Mouse (Mus musculus): Measurements from ENCODE around the gene Tm9sf1.

DNA sequence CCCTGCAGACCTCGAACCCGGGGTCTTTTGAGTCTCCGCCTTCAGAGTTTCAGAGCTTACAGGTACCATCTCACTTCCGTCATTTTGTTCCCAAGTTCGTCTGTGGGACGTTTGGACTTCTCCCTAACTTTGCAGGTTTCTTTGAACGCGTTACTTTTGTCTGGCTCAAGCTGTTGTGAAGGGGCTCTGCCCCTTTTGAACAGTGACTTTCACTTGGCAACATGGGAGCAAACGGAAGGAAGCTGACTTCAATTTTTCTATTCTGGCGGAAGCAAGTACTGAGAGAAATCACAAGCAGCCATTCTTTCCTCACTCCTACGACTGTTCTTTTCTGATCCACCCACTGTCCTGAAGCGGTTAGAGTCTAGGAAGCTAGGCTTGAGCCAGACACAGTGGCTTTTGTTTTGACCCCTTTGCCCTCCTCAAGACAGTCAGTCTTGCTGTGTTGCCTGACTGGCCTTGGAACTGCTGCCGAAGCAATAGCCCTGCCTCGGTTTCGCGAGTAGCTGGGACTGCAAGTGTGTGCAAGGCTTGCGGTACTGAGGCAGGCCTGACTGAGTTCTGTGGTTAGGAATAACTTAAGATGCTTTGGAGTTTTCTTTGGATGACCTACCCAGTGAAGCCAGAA lies 769 bp upstream of the Tm9sf1 start:
- TF ChIP-seq CTCF (conservative IDR thresholded peaks at IDR 0.05; ENCODE audit: insufficient read depth, insufficient read length, low read depth, low read length) (no peak), POLR2A (IDR thresholded peaks at IDR 0.05; ENCODE audit: low read depth, low read length) (no peak)

Data from kidney, adult 2 months (tissue).